Mouse (Mus musculus) stomach, embryonic 16.5 days (tissue): ENCODE results near the gene Epc2. TPM values are rescaled to one million over a fixed set of nuclear protein-coding genes. Genes with fewer than 3 reads are reported as not detected.

ENCODE experiments used
- ATAC-seq: fragments of 200-750 bp; cut with Nextera tagmentation; 2 replicates; pipeline ENCODE4 v1.8.0; 2017; ENCODE audit warnings: moderate number of reproducible peaks, moderate TSS enrichment; ENCODE audit not compliant: insufficient read depth, low FRiP score
- H3K27ac ChIP-seq: fragments of 300-500 bp; sonication (generic); 2 replicates; pipeline ENCODE4 v1.5.1; 2014; ENCODE audit warnings: low read length
- H3K27me3 ChIP-seq: fragments of 300-500 bp; sonication (generic); 2 replicates; pipeline ENCODE4 v1.6.1; 2014; ENCODE audit warnings: low read length, control low read depth, mixed read lengths; ENCODE audit not compliant: control insufficient read depth, insufficient read depth
- H3K36me3 ChIP-seq: fragments of 300-500 bp; sonication (generic); 2 replicates; pipeline ENCODE4 v1.6.1; 2014; ENCODE audit warnings: low read length; ENCODE audit not compliant: control insufficient read depth, insufficient read depth
- H3K4me1 ChIP-seq: fragments of 300-500 bp; sonication (generic); 2 replicates; pipeline ENCODE4 v1.6.1; 2014; ENCODE audit warnings: low read length, control low read depth, mixed read lengths; ENCODE audit not compliant: control insufficient read depth, insufficient read depth
- H3K4me2 ChIP-seq: fragments of 300-500 bp; sonication (generic); 2 replicates; pipeline ENCODE4 v1.6.1; 2014; ENCODE audit warnings: low read depth, low read length, mixed read lengths
- H3K4me3 ChIP-seq: fragments of 300-500 bp; sonication (generic); replicated peaks from 2 replicates; pipeline ENCODE4 v1.5.1; 2014; ENCODE audit warnings: mild to moderate bottlenecking, low read length
- H3K9ac ChIP-seq: fragments of 300-500 bp; sonication (generic); 2 replicates; pipeline ENCODE4 v1.6.1; 2014; ENCODE audit warnings: low read length
- H3K9me3 ChIP-seq: fragments of 300-500 bp; sonication (generic); replicated peaks from 2 replicates; pipeline ENCODE4 v1.6.1; 2016; ENCODE audit warnings: low read length, control low read depth; ENCODE audit not compliant: control insufficient read depth
- WGBS: fragments of 180-500 bp; shearing (Covaris S2); extraction: QIAGEN DNeasy Blood & Tissue Kit; methylation state at CpG from one replicate; pipeline ENCODE4 v1.1.7; 2014; 5-methylcytosine and 5-hydroxymethylcytosine counted together
- polyA plus RNA-seq: library from polyadenylated mRNA; unstranded; fragments of >200 nt; fragmentation: Nextera tagmentation; extraction: Ambion mirVana; gene quantifications from 2 replicates; pipeline ENCODE4 v1.2.1, GENCODE M21; 2015

The Epc2 gene
- 4.7 and 6.1 TPM in 2 replicates for polyA plus RNA-seq

DNA sequence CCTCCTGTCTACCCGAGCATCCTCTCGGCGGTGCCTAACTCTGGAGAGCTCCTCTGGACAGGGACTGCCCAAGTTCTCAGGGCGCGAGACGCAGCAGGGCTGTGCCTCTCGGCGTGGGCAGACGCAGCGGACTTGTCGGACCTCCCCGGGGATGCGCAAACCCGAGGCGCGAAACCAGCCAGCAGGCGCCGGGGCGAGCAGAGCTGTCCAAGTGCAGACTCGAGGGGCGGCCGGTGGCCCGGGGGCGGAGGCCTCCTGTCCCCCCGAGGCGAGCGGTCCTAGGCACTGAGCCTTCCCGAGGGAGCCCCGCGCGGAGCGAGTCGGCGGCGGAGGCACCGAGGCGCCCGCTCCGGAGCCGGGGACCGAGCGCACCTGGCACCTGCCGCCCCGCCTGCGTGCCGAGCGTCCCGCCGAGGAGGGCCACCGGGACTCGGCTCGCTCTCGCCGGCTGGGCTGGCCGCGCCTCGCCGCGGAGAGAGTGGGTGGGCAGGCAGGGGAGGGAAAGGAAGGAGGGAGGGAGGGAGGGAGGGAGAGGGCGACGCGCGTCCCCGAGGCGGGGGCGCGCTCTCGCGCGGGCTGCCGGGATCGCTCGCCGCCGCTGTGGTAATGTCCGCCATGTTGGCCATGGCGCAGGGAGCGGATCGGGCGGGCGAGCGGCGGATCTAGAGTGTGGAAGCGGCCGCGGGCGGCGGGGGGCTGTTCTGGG, at the start of gene Epc2:
TSS of gene Epc2 (plus strand) at position 556 of the 706 bp plus-strand sequence.
- peak within 1 kb of the TSS; percentile 96 for H3K4me3 ChIP-seq
- H3K27me3 ChIP-seq: no peaks in the 10 kb centered on the region
- peak within 1 kb of the TSS; percentile 98 for H3K9ac ChIP-seq
- H3K36me3 ChIP-seq: no peaks in the 10 kb centered on the region
- H3K27ac ChIP-seq: peak within 1 kb of the TSS; percentile 99
- peak within 1 kb of the TSS; percentile 85 for H3K4me2 ChIP-seq
- peak; percentile 88 for ATAC-seq
- under 1% methylated on average over 83 of the region's 88 CpGs for WGBS
- no peaks in the 10 kb centered on the region for H3K9me3 ChIP-seq
- H3K4me1 ChIP-seq: no peaks in the 10 kb centered on the region; the same call in 1 of the 2 replicates

DNA sequence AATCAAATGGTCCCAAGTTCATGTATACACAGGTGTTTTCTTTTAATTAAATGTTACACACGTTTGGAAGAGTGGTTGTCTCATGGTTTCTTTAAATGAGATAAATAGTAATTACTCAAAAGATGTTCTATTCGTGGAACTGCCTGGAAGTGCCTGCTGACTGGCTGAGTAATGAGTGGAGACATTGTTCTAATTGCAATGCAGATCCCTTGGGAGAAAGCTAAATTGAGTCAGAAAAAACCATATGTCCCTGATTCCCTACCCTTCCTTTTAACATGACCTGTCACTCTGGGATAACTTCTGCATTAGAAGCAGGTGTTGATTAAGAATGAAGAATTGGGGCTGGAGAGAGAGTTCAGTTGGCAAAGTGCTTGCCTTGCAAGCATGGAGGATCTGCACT, 45.3 kb upstream of the Epc2 start:
- 33% methylated on average over 2 of the region's 2 CpGs for WGBS

GRCm38 (mm10) chr2:49411685-49412084, 39.6 kb upstream of the Epc2 start:
- Histone ChIP-seq H3K4me1 (no peaks in the 10 kb centered on the region), H3K27me3 (no peaks in the 10 kb centered on the region)
- WGBS: 72% methylated on average over 5 of the region's 5 CpGs

More for the DNA sequence above, 45.3 kb upstream of the Epc2 start:
- no peak overlapping the region for H3K4me2 ChIP-seq
- no peaks in the 10 kb centered on the region for H3K4me1 ChIP-seq
- H3K27me3 ChIP-seq: no peaks in the 10 kb centered on the region
- H3K9ac ChIP-seq: no peak overlapping the region
- H3K4me3 ChIP-seq: no peak overlapping the region
- H3K27ac ChIP-seq: no peak overlapping the region
- no peaks in the 10 kb centered on the region for H3K9me3 ChIP-seq
- no peak for ATAC-seq
- no peaks in the 10 kb centered on the region for H3K36me3 ChIP-seq

GRCm38 (mm10) chr2:49412576-49412975, 38.7 kb upstream of the Epc2 start:
- 74% methylated on average over 6 of the region's 6 CpGs for WGBS
- Histone ChIP-seq H3K4me3 (no peak overlapping the region), H3K4me2 (no peak overlapping the region), H3K27me3 (no peaks in the 10 kb centered on the region), H3K9ac (no peak overlapping the region), H3K27ac (no peak overlapping the region), H3K4me1 (no peaks in the 10 kb centered on the region), H3K9me3 (no peaks in the 10 kb centered on the region), H3K36me3 (no peaks in the 10 kb centered on the region)
- no peak for ATAC-seq

More at GRCm38 (mm10) chr2:49411685-49412084, 39.6 kb upstream of the Epc2 start:
- Histone ChIP-seq H3K9ac (no peak overlapping the region), H3K27ac (no peak overlapping the region), H3K4me3 (no peak overlapping the region), H3K4me2 (no peak overlapping the region), H3K9me3 (no peaks in the 10 kb centered on the region), H3K36me3 (no peaks in the 10 kb centered on the region)
- ATAC-seq: no peak

DNA sequence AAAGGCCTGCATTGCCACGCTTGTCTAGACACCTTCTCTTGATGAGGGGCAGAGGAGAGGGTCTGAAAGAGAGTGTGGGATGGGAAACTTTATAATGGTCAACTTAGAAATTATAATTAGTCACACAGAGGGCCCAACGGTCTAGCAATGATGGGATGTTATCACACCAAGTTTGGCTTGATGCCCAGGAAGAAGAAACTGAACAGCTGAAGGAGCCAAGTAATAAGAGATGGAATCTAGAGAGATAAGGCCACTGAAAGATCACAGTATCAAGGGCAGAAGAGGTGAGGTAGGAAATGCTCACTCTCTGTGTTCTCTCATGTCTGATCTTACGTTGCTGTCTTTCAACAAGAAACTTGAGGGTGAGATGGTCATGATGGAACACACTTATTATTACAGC, 35.4 kb upstream of the Epc2 start:
- WGBS: 54% methylated on average over 3 of the region's 3 CpGs
- ATAC-seq: no peak
- no peak overlapping the region for H3K4me2 ChIP-seq
- H3K27me3 ChIP-seq: no peaks in the 10 kb centered on the region
- H3K4me3 ChIP-seq: no peak overlapping the region
- no peak overlapping the region for H3K9ac ChIP-seq
- no peak overlapping the region for H3K27ac ChIP-seq
- H3K36me3 ChIP-seq: no peaks in the 10 kb centered on the region
- no peaks in the 10 kb centered on the region for H3K4me1 ChIP-seq
- H3K9me3 ChIP-seq: no peaks in the 10 kb centered on the region

DNA sequence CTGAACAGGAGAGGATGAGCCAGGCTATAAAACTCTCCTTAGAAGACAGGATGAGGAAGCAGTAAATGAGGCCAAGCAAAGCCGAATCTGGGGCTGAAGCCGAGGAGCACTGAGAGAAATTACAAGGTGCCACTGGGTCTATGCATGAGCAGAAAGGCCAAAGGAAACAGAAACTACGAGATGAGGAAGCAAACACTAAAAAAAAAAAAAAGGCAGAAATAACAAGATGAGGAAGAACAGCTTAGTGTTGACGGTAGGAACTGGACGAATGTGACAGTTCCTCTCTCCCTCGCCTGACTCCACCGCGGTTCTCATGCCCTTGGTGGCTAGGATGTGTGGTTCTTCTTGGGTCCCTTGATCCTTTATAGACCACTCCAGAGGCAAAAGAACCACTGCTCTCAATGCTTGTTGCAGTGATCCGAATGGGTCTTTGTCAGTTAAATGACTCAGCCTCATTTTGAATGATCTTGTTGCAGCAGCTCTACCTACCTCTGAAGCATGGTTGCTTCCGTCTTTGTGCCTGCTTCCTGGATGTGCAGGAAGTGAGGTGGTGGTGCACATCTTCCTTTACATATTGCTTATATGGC, 34.2 kb upstream of the Epc2 start:
- ATAC-seq: no peak
- Histone ChIP-seq H3K9ac (no peak overlapping the region), H3K4me1 (no peaks in the 10 kb centered on the region), H3K4me3 (no peak overlapping the region), H3K36me3 (no peaks in the 10 kb centered on the region), H3K27ac (0 out of 2 replicates have a peak overlapping the region, but pooled peaks have one; percentile 11), H3K27me3 (no peaks in the 10 kb centered on the region), H3K9me3 (no peaks in the 10 kb centered on the region), H3K4me2 (no peak overlapping the region)
- 70% methylated on average over 10 of the region's 10 CpGs for WGBS

GRCm38 (mm10) chr2:49420396-49420795, 30.9 kb upstream of the Epc2 start:
- Histone ChIP-seq H3K27ac (no peak overlapping the region), H3K9me3 (no peaks in the 10 kb centered on the region), H3K27me3 (no peaks in the 10 kb centered on the region), H3K4me2 (no peak overlapping the region), H3K4me3 (no peak overlapping the region), H3K4me1 (no peaks in the 10 kb centered on the region), H3K9ac (no peak overlapping the region), H3K36me3 (no peaks in the 10 kb centered on the region)
- WGBS: 79% methylated on average over 3 of the region's 3 CpGs
- ATAC-seq: no peak

DNA sequence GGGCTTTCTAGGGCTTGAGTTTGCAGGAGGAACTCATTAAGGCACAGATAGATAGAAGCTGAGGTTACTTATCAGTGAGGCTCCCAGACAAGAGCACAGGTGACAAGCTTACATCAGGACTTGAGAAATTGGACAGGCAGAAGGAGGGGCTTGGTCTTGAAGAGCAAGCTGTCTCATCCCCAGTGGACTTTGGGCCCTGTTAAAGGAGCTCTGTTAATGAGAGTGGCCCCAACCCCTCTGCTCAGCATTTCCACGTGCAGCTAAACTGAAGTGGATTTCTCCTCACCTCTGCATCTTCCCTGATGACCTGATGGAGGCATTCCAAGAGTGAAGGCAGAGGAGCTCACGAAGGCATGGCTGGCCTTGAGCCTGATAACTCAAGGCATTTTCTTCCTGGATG, 27.4 kb upstream of the Epc2 start:
- Histone ChIP-seq H3K36me3 (no peaks in the 10 kb centered on the region), H3K4me2 (no peak overlapping the region), H3K9ac (no peak overlapping the region), H3K9me3 (no peaks in the 10 kb centered on the region), H3K27ac (no peak overlapping the region), H3K4me3 (no peak overlapping the region), H3K27me3 (no peaks in the 10 kb centered on the region), H3K4me1 (no peaks in the 10 kb centered on the region)
- no peak for ATAC-seq
- WGBS: 74% methylated on average over 2 of the region's 2 CpGs

- H3K36me3 ChIP-seq: no peaks in the 10 kb centered on the region
- H3K4me2 ChIP-seq: no peak overlapping the region
- ATAC-seq: no peak
- no peak overlapping the region for H3K4me3 ChIP-seq
- no peak overlapping the region for H3K27ac ChIP-seq
- WGBS: 83% methylated on average over 4 of the region's 4 CpGs
- no peak overlapping the region for H3K9ac ChIP-seq
- H3K9me3 ChIP-seq: no peaks in the 10 kb centered on the region
- H3K4me1 ChIP-seq: no peaks in the 10 kb centered on the region
- no peaks in the 10 kb centered on the region for H3K27me3 ChIP-seq
Observed at GRCm38 (mm10) chr2:49424788-49425187, 26.5 kb upstream of the Epc2 start.
